Mouse (Mus musculus) retina, embryonic 14.5 days (tissue): ENCODE data around the gene Utrn.
A peak's percentile ranks its signal among the peaks of the same experiment; 100 is the strongest.

Experiments
- DNase-seq: peaks from one replicate; pipeline ENCODE4 v3.0.0-alpha.2; 2015; ENCODE audit warnings: low spot score

Gene Utrn

GRCm38 (mm10) chr10:12869029-12869671 is at the start of gene Utrn:
Gene Utrn (minus strand): TSS chr10:12869365.
- DNase-seq = peak; percentile 76

- no peak for DNase-seq
Measured at GRCm38 (mm10) chr10:12917626-12918025, 48.5 kb upstream of the Utrn start.

GRCm38 (mm10) chr10:12916376-12916775 is 47.2 kb upstream of the Utrn start:
- no peak for DNase-seq

- DNase-seq = no peak
Measured at GRCm38 (mm10) chr10:12915826-12916225, 46.7 kb upstream of the Utrn start.

GRCm38 (mm10) chr10:12914203-12914602 is 45.0 kb upstream of the Utrn start:
- DNase-seq = no peak

GRCm38 (mm10) chr10:12911981-12912530 is 42.9 kb upstream of the Utrn start:
- DNase-seq = no peak

- no peak for DNase-seq
Measured at GRCm38 (mm10) chr10:12911451-12911850, 42.3 kb upstream of the Utrn start.

- DNase-seq = no peak
Measured at GRCm38 (mm10) chr10:12909891-12910290, 40.7 kb upstream of the Utrn start.

GRCm38 (mm10) chr10:12909179-12909578 is 40.0 kb upstream of the Utrn start:
- no peak for DNase-seq

- DNase-seq = no peak
Measured at GRCm38 (mm10) chr10:12904140-12904528, 35.0 kb upstream of the Utrn start.

- DNase-seq = no peak
Measured at GRCm38 (mm10) chr10:12903440-12904139, 34.4 kb upstream of the Utrn start.

GRCm38 (mm10) chr10:12899901-12900300 is 30.7 kb upstream of the Utrn start:
- DNase-seq = no peak

- no peak for DNase-seq
Measured at GRCm38 (mm10) chr10:12893339-12893738, 24.2 kb upstream of the Utrn start.

- no peak for DNase-seq
Measured at GRCm38 (mm10) chr10:12888373-12888772, 19.2 kb upstream of the Utrn start.

- no peak for DNase-seq
Measured at GRCm38 (mm10) chr10:12887792-12888191, 18.6 kb upstream of the Utrn start.

- no peak for DNase-seq
Measured at GRCm38 (mm10) chr10:12884308-12884948, 15.3 kb upstream of the Utrn start.

GRCm38 (mm10) chr10:12881911-12882310 is 12.7 kb upstream of the Utrn start:
- DNase-seq = no peak

- peak; percentile 22 for DNase-seq
Measured at GRCm38 (mm10) chr10:12879313-12879695, 10.1 kb upstream of the Utrn start.

GRCm38 (mm10) chr10:12878661-12879312 is 9.6 kb upstream of the Utrn start:
- DNase-seq = peak; percentile 54

GRCm38 (mm10) chr10:12876426-12876825 is 7.3 kb upstream of the Utrn start:
- no peak for DNase-seq

- DNase-seq = no peak
Measured at GRCm38 (mm10) chr10:12875410-12875809, 6.2 kb upstream of the Utrn start.

- no peak for DNase-seq
Measured at GRCm38 (mm10) chr10:12874577-12875277, 5.6 kb upstream of the Utrn start.
